Mouse (Mus musculus) bone marrow macrophage, adult 2 months (primary cell): ENCODE results near the gene Col18a1. TPM values are rescaled to one million over a fixed set of nuclear protein-coding genes. Genes with fewer than 3 reads are reported as not detected.

Experiments
- H3K27ac ChIP-seq: 2 replicates; pipeline ENCODE4 v1.5.1; 2012; ENCODE audit warnings: low read depth, low read length; ENCODE audit not compliant: insufficient read depth
- H3K4me1 ChIP-seq: 2 replicates; pipeline ENCODE4 v1.6.1; 2012; ENCODE audit warnings: low read length; ENCODE audit not compliant: control insufficient read depth, insufficient read depth
- H3K4me3 ChIP-seq: 2 replicates; pipeline ENCODE4 v1.5.1; 2012; ENCODE audit warnings: mild to moderate bottlenecking, low read length, moderate library complexity; ENCODE audit not compliant: insufficient read depth
- CTCF ChIP-seq: IDR thresholded peaks from 2 replicates; pipeline ENCODE4 v1.5.1; 2012; ENCODE audit warnings: low read depth, mild to moderate bottlenecking, low read length, moderate library complexity
- POLR2A ChIP-seq: IDR thresholded peaks from 2 replicates; pipeline ENCODE4 v1.6.1; 2012; ENCODE audit warnings: mild to moderate bottlenecking, low read depth, low read length, borderline replicate concordance
- polyA plus RNA-seq: library from polyadenylated mRNA; stranded (reverse); fragments of >200 nt; gene quantifications from 2 replicates; pipeline ENCODE4 v1.2.4, GENCODE M21; 2012; ENCODE audit not compliant: missing spikeins, insufficient read depth, insufficient read length

The Col18a1 gene
- polyA plus RNA-seq, 1 experiment = 50.9 TPM

GRCm38 (mm10) chr10:77158948-77159347 is 7.4 kb downstream of the Col18a1 start:
- no peak for TF ChIP-seq CTCF
- no peak for TF ChIP-seq POLR2A
- Histone ChIP-seq H3K4me1 (no peaks in the 10 kb centered on the region), H3K4me3 (no peak overlapping the region), H3K27ac (no peak overlapping the region)

- TF ChIP-seq CTCF (no peak), POLR2A (no peak)
- Histone ChIP-seq H3K27ac (no peak overlapping the region), H3K4me3 (no peak overlapping the region), H3K4me1 (no peaks in the 10 kb centered on the region)
These were observed 8.9 kb downstream of the Col18a1 start for GRCm38 (mm10) chr10:77157245-77158019.

DNA sequence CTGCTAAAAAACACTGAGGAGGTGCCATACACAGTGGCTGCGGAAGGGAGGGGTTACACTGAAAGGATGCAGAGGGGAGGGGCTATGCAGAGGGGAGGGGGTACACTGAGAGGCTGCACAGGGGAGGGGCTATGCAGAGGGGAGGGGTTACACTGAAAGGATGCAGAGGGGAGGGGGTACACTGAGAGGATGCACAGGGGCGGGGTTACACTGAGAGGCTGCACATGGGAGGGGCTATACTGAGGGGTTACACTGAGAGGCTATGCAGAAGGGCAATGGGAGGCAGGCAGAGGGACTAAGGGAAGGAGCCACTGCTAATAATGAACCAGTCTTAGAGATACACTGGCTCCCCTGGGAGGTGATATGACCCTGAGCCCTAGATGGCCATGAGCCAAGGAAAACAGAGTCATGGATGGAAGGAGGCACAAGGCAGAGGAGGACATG is 14.1 kb downstream of the Col18a1 start:
- Histone ChIP-seq H3K4me3 (no peak overlapping the region), H3K4me1 (peaks cover 2% of the 10 kb centered on the region; the same call in 1 of the 2 replicates), H3K27ac (no peak overlapping the region)
- TF ChIP-seq POLR2A (no peak), CTCF (no peak)

- H3K4me1 ChIP-seq = peaks cover 2% of the 10 kb centered on the region; the same call in 1 of the 2 replicates
- TF ChIP-seq POLR2A (no peak), CTCF (no peak)
- no peak overlapping the region for H3K27ac ChIP-seq
- H3K4me3 ChIP-seq = no peak overlapping the region
These were observed 14.8 kb downstream of the Col18a1 start for GRCm38 (mm10) chr10:77151551-77152002.

DNA sequence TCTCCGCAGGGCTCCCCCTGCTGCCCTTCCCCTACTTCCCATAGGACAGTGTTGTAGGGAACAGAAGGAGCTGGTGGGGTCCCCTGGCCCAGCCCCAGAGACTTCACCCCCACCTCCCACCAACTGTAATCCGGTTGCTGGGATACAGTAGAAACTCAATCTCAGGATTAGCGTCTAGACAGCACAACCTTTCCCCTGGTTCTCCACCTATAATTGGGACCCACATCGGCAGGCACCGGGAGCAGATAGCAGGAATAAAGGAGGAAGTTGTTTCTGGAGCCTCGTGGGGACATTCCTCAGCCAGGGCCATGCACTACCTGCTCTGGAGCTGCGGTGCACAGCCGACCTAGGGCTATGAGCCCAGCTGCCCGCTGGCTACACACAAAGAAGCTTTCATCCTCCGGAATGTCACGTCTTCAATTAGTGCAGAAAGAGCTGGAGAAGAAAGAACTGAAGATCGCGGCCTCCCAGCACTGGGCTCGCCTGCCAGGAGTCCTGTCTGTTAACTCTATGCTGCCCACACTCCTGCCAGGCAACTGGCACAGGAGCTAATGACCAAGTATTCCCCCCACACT is 15.3 kb downstream of the Col18a1 start:
- no peak overlapping the region for H3K27ac ChIP-seq
- H3K4me3 ChIP-seq = no peak overlapping the region
- peaks cover 2% of the 10 kb centered on the region; the same call in 1 of the 2 replicates for H3K4me1 ChIP-seq
- TF ChIP-seq CTCF (no peak), POLR2A (no peak)

- TF ChIP-seq POLR2A (no peak), CTCF (no peak)
- Histone ChIP-seq H3K27ac (no peak overlapping the region), H3K4me1 (peaks cover 2% of the 10 kb centered on the region; the same call in 1 of the 2 replicates), H3K4me3 (no peak overlapping the region)
These were observed 16.3 kb downstream of the Col18a1 start for GRCm38 (mm10) chr10:77150016-77150415.

- TF ChIP-seq CTCF (no peak), POLR2A (no peak)
- Histone ChIP-seq H3K4me3 (no peak overlapping the region), H3K27ac (no peak overlapping the region), H3K4me1 (peaks cover 2% of the 10 kb centered on the region; the same call in 1 of the 2 replicates)
These were observed 18.8 kb downstream of the Col18a1 start for GRCm38 (mm10) chr10:77147545-77147944.

DNA sequence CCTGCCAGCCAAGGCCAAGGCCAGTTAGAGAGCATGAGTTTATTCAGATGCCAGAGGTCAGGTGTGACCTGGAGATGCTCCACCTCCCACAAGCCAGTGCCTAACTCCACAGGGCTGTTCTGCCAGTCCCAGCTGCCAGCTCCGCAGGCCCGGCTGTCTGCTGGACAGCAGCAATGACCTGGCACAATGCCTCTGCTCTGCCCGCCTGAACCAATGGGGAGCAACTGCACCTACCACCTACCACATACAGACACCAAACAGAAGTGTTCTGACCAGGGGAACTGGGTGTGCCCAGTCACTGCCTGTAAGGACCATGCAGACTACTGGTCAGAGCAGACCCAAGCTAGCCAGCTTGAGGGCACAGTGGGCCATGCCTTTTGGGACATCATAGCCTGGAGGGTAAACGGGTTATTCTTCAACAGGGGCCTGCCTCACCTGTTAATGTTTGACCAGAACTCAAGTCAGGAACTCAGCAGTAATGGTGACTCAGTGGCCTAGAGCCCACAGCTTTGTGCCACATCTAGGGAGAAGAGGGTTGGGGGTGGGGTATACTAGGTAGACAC is 19.4 kb downstream of the Col18a1 start:
- Histone ChIP-seq H3K4me1 (peaks cover 2% of the 10 kb centered on the region; the same call in 1 of the 2 replicates), H3K27ac (no peak overlapping the region), H3K4me3 (no peak overlapping the region)
- no peak for TF ChIP-seq POLR2A

DNA sequence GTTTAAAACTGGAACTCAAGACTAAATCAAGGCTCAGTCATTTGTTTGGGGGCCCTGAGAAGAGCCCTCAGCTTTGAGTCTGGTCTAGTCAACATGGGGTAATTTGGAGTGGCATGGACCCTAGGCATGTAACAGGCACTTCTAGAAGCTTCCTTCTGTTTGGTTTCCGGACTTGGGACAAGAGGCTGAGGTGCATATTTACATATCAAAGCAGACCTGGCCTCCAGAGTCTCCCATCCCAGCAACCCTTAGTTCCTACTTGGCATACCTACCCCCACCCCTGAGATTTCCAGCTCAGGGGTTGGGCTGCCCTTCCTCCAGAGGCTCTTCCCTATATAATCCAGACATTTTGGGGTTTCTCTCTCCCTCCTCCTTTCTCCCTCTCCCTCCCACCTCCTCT is 20.4 kb downstream of the Col18a1 start:
- Histone ChIP-seq H3K4me3 (no peak overlapping the region), H3K27ac (no peak overlapping the region), H3K4me1 (peaks cover 2% of the 10 kb centered on the region; the same call in 1 of the 2 replicates)
- TF ChIP-seq CTCF (no peak), POLR2A (no peak)

GRCm38 (mm10) chr10:77144372-77144771 is 22.0 kb downstream of the Col18a1 start:
- H3K4me3 ChIP-seq = no peak overlapping the region
- H3K4me1 ChIP-seq = no peaks in the 10 kb centered on the region
- TF ChIP-seq CTCF (no peak), POLR2A (no peak)
- H3K27ac ChIP-seq = no peak overlapping the region
